Mouse (Mus musculus) frontal cortex, adult 2 months (tissue): Measurements from ENCODE around the gene Itpripl1. TPM values are rescaled to one million over a fixed set of nuclear protein-coding genes. Genes with fewer than 3 reads are reported as not detected.
"Not testable (repeated sequence)": the region's sequence is repeated elsewhere in the genome, so short reads cannot be mapped to it uniquely, and the experiment has no call there.

ENCODE experiments used
- DNase-seq, 2 experiments: peaks; one replicate each; pipeline ENCODE4 v3.0.0; 2022; ENCODE audit warnings: low spot score in 1 of 2; ENCODE audit errors: extremely low spot score in 1 of 2
- polyA plus RNA-seq: library from polyadenylated mRNA; depleted of rRNA; stranded (reverse); fragments of >200 nt; gene quantifications from 2 replicates; pipeline ENCODE4 v1.2.3, GENCODE M21; 2012; rRNA removed

Itpripl1 gene
- 1.4 and 1.7 TPM in 2 replicates for polyA plus RNA-seq

DNA sequence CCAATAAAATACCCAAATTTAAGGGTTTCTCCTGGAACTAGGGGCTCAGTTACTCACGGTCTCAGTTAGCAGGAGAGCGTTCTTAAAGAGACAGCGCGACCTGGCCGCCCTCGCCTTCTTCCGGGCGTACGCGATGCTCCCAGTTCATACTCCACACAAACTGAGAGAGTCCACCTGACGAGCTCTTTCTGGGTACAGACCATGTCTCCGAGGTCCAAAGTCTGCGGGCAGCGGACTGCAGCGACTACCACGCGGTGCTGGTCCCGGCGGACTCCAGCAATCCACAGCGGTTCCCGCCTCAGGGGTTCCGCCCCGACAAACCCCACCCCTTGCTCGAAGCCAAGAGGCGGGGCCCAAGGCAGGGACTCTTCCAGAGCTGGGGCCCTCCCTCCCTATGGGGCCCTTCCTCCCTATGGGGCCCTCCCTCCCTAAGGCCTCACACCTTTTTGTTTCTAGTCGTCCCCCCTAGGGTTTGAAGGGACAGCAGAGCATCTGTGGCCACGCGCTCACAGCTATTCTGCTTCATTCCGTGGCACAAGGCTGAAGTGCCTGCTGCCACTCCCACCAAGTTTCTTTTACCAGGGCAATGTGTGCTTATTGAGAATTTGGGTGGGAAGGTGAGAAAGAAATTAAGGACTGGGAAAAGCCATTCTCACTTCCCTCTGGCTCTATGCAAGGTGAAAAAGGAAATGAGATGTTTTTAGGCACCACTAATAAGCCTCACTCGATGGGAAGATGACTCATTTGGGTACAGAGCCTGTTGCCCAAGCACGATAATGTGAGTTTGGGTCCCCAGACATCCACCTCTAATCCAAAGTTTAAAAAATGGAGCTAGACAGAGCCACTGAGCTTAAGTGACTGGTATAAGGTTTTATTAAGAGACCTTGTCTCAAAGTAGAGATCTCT lies at the start of gene Itpripl1:
Itpripl1 (minus strand) TSS at position 285 of the 906 bp plus-strand sequence.
- DNase-seq = peak in 1 of 2 experiments; percentile 33

DNA sequence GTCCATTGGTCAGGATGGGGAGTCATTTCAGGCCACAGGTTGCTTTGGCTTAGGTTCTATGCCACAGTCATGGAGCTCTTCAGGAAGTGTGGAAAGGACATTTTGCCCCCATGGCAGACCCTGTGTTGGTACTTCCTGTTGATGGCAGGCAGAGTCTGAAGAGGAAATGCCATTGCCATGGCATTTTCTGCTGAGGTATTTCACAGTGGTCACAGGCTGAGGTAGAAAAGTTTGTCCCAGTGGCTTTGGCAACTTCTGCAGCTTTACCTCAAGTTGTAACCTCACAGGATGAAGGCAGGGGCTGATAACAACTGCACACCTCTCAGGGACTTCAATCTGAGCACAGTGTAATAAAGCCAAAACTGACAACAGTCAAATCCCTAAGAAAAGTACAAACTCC lies 46.3 kb upstream of the Itpripl1 start:
- no peak for DNase-seq

DNA sequence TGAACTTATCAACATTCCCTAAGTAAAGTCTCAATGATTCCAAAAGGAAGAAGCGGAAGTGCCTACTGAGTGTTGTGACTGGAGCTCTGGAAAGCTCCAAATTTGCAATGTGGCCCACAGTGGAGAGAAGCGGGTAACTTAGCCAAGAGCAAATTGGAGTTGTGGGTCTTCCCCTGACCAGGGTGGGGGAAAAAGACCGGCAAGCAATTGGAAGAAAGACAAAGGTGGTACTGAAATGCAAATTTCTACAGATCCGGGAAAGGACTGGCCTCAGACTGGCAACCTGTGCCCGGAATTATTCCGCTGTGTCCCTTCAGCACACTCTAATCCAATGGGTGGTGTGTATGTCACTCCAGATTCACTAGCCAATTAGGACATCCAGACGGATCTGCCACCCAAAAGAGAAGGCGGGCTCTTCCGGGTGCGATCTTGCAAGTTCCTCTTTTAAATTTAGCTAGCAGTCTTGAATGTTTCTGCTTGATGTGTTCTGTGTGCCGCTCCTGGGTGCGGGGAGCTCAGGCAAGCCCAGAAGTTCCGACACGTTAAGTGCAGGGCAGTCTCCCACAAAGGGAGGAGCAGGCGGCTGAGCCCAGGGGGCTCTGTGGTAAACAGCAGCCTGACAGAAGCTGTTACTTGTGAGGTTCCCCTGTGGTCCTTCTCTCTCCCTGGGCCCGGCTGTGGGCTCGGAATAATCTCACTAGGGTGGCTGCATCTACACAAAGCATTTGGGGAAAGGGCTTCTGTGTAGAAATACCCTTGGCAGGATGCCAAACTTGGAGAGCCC lies 39.5 kb upstream of the Itpripl1 start:
- peak; percentile 87 to 91 for DNase-seq

DNA sequence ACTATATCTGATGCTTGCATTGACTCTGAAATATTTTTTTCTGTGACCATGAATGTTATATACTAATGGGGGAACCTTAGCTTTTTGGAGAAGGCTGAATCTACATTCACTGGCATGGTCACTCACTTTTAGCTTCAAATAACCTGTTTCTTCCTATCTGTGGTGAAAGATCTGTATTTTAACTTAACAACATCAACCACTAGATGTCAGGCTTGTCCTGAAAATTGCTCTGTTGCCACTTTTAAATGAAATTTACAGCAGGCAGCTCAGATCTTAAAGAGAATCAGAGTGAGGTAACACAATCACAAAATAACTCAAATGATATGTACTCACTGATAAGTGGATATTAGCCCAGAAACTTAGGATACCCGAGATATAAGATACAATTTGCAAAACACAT lies 23.0 kb upstream of the Itpripl1 start:
- peak in 1 of 2 experiments; percentile 76 for DNase-seq

DNA sequence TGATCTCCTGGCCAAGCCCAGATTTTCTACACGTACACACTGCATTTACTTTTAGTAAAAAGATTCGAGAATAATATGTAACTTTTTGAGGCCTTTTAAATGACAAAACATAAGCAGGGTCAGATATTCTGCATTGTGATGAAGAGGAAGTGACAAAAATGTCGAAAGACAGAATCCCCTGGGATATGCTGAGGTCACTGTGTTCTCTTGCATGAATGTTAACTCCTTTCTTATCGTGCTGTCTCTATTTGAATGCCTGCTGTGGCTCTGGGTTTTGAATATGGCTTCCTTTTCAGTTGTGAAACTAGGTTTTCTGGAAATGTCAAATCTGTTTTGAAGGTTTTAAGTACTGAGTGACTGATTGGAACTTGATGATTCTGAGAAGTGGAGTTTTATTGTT lies 22.4 kb upstream of the Itpripl1 start:
- no peak for DNase-seq

DNA sequence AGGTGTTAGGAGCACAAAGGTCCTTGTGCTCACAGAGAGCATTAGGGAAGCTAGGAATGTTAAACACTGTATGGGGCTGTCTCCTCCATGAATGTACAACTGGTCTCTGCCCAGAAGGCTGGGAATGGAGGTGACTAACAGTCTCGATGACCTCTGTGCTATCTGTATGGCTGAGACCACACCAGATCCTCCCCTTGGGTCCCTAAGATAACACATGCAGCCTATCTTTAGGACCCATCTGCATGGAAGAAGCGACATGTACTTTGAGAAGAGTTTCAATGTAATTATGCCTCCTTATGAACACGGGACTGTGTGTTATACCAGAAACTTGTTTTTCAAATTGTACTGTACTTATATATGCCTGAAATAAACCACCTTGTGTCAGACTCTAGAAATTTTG lies 2.5 kb upstream of the Itpripl1 start:
- no peak for DNase-seq

DNA sequence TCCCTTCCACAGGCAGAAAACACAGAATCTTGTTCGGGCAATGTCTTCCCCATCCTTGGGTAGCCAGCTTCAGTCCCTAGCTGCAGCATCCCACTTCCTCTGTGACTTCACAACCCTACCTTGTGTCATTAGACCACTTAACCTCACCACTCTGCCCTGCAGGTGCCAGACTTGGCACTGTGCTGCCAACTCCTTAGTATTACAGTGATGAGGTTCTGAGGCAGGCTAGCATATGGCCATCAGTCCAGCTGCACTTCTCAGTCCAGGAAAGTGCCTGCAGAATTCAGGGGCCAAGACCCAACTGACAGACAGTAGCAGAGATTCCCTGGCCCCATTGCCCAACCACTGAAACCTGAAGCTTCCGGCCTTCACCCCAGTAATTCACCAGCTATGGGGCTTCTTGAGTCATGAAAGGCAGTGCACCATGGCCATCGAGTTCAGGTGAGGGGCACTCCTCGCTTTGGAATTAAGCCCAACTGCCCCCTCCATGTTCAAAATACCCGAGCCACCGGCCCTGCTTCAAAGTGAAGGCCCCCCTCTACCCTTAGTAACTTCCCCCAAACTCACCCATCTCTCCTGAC lies 575 bp downstream of the Itpripl1 start:
- DNase-seq = no peak

DNA sequence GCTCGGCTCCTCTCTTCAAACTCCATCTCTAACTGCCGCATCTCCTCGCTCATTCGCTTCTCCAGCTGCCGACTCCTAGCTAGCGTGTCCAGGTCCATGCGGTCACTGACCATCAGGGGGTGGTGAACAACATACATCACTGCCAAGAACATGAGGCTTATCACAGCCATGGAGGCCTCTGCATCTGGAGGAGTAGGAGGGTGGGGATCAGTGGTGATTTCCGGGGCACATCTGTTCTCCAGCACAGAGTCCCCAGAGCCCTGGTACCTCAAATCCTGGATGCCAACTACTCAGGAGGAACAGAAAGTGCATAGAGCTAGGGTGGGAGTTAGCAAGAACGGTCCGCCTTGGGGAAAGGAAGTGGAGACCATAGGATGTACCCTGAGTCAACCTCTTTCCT lies 1.2 kb downstream of the Itpripl1 start:
- DNase-seq = no peak

DNA sequence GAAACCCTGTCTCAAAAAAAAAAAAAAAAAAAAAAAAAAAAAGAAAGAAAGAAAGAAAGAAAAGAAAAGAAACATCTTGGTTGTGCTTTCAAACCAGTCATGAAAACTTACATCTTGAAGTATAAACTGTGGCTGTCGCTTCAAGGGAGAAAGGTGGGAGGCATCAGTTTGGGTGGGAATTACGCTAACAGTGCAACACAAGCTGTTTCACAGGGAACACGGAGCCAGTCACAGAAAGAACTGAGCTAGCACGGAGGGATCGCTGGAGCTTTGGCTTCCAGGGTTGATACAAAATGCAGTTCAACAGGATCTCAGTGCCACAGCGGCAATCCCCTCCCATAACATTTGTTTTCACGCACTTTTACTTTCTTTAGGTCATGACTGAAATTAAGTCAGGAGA lies 3.2 kb downstream of the Itpripl1 start:
- peak in 1 of 2 experiments; percentile 43 for DNase-seq

DNA sequence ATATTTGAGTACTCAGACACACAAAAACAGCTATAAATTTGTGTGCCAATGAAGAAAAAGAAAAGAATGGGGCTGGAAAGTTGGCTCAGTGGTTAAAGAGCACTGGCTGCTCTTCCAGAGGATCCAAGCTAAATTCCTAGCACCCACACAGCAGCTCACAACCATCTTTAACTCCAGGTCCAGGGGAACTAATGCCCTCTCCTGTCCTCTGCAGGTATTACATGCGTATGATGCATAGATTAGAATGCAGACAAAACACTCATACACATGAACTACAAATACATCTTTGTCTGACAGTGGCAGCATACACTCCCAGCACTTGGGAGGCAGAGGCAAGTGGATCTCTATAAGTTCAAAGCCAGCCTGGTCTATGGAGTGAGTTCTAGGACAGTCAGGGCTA lies 3.6 kb downstream of the Itpripl1 start:
- no peak for DNase-seq

DNA sequence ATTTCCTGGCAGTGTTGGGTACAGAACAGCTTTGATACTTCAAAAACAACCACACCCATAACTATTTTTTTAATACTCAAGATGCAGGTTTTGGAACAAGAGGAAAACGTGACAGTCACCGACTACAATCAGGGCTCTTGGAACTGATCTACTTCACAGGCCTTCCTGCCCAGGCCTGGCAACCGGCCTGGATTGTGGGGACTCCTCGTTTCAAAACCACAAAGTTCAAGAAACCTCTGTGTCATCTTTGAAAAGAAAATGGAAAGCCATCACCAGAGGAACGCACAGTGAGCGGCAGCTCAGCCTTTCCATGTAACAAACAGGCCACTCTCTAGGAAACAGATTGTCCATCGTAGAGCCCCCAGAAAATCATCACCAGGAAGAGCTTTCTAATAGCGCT lies 4.1 kb downstream of the Itpripl1 start:
- DNase-seq = no peak

DNA sequence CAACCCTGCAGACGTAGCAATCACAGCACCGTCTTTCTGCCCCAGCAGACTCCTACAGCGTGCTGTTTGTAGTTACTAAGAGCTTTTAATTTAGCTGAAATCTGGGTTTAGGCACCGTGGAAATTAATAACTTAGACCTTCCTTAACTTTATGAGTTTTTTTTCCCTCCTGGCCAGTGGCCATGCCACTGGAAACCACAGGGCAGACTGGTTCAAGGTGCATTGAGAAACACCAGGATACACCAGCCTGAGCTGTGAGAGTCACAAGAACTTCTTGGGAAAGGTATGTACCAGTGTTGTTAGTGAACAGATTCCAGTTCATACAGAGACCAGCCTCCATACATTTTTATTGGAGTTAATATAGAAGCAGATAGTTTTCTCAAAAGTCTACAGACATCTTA lies 4.8 kb downstream of the Itpripl1 start:
- DNase-seq = no peak

DNA sequence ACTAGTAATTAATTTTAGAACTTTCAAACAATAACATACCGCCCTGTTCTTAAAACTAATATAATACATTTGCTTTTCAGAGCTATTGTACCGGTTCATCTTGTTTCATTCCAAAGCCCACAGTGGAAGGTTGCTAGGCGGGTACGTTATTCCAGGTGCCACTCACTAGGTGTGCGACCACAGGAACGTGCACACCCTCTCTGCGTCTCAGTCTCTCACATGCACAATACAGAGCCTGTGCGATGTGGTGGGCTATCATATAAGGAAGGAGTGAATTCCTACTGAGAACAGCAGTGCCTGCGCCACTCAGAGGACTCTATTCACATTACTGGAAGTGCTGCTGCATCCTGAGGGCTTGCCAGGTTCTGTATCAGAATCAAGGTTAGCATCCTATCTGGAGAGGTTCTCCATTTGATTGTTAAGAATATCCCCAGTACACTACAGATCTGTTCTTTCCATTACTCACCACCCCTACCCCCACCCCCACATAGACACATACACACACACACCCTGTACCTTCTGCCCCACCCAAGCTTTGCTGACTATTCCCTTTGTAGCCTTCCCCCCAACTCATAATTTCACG lies 5.3 kb downstream of the Itpripl1 start:
- DNase-seq = no peak

DNA sequence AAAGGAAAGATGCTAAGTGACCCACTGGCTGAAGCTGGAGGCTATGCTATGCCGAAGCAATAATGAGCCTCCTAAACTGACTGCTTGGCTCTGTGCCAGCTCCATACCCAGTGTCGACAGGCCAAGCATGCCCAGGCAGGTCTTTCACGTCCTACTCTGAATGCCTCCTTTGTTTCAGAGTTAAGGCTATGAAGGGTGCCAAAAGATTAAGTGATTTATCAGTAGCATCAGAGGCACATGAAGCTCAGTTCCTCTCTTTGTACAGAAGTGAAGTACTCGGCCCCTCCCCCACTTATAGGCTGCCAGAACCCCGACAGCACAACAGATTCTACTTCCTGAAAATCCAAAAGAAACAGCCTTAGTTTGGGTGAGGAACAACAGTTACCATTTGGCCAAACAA lies 6.3 kb downstream of the Itpripl1 start:
- DNase-seq = no peak

DNA sequence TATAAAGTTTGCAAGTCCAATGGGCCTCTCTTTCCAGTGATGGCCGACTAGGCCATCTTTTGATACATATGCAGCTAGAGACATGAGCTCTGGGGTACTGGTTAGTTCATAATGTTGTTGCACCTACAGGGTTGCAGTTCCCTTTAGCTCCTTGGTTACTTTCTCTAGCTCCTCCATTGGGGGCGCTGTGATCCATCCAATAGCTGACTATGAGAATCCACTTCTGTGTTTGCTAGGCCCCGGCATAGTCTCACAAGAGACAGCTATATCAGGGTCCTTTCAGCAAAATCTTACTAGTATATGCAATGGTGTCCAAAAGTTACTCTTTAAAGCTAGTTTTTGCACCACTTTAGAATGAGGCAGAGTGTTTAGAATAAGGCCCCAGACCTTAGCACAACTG lies 8.0 kb downstream of the Itpripl1 start:
- not testable (repeated sequence) for DNase-seq

DNA sequence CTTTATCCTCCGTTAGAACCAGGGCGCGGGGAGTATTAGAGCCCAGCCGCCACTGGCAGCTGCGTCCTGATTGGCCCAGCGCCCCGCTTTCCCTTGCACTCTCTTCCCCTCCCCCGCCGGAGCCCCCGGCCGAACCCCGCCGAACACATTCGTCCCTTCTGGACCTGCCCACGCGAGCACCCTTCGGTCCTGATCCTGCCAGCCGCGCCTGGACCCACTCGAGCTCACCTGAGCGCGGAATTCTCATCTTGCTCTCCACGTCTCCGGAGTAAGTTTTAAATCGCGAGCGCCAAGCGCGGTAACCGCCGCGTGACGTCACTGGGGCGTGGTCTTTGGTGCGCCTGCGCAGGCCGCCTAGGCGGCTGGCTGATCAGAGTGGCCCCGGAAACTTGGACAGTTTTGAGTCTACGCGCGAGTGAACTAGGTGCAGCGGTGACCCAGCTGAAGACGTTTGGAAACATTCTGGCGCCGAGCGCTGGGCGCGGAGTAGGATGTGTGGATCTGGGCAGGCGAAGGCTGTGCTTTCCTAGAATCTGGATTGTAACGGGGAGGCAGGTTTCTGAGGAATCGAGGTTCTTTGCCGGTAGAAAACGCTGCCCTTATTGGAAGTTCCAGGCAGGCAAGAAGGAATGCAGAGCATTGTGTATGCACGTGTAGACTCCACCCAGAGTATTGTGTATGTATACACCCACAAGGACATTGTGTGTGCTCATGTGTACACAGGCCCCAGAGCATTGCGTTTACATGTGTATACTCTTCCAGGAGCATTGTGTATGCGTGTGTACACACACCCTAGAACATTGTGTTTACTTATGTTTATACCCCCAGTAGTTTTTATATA lies 9.4 kb downstream of the Itpripl1 start, which contains the start of gene Ncaph:
Ncaph (minus strand) TSS at position 334 of the 841 bp plus-strand sequence.
- peak; percentile 52 to 92 for DNase-seq

DNA sequence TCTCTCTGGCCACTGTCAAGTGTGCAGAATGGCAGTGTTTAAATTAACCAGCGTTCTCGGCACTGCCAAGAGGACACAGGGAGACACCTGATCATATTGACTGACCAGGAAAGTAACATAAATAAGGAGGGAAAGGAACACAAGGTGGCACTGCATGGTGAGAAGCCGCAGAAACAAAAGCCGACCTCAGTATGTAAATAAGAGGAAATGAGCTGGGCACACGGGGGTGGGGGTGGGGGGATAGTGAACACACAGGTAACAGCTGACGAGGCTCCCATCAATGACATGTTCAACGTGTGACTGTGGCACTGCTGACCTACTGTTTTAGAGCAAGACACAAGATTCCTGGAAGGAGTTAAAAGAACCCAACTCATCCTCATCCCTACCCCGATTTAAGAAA lies 11.9 kb downstream of the Itpripl1 start:
- DNase-seq = no peak

DNA sequence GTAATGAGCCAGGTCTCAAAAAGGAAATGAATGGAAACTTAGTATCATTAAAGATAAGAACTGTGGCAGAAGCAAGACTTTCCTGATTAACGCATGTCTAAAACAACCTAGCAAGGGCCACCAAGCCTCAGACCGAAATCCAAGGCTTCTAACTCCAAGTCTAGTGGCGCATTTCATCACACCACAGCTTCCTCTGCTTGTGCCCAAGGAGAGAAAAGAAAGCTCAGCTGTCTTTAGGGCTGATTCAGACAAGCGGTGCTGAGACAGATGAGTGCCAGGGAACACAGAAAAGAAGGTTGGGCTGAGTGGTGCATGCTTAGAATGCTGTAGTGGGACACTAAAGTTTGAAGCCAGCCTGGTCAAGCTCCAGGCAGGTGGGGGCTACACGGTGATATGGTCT lies 14.3 kb downstream of the Itpripl1 start:
- no peak for DNase-seq

DNA sequence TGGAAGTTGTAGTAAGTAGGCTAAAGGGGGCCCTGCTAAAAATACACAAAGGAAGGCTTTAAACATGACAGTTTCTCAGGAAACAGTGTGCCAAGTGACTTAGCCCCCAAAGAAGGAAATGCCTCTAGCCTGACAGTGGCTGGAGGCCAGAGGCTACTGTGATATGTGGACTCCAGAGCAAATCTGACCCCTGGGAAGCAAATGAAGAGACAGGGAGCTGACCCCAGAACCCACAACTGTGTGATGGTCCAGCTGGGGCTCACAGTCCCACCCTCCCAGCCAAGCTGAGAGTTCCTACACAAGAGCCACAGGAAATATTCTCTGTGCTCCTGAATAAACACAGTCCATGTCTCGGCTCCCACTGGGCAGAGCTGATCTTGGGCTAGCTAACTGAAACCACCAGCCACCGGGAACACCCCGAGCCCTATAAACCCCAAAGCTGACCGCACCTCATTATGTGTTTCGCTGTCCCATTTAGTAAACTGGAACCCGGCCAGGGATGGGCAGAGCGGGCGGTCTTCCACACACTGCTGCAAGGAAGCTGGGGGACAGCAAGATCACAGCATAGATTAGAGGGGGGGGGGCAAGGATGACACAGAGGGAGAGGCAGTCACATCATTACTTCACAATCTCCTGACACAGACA lies 21.5 kb downstream of the Itpripl1 start:
- DNase-seq = no peak
